Mouse (Mus musculus): ENCODE results near the gene Olfr1202.

The Olfr1202 gene

DNA sequence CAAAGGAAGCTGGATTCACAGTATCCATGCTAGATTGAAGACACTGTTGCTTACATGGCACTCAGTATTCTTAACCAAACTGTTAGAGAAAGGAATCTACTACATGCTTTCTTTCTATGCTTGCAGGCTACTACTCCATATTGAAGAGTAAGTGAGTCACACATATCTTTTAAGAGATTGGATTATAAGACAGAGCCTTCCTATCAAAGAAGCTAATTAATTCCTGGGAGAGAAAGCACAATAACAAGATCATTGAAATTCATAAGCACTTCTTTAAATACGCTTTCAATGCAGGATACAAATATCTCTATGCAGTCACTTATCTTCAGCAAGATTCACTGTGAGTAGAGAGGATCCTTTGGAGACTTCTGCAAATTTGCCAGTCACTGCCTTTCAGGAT is at the start of gene Olfr1202:
Olfr1202 (plus strand) TSS at position 301 of the 400 bp plus-strand sequence.
- no peak for DNase-seq

DNA sequence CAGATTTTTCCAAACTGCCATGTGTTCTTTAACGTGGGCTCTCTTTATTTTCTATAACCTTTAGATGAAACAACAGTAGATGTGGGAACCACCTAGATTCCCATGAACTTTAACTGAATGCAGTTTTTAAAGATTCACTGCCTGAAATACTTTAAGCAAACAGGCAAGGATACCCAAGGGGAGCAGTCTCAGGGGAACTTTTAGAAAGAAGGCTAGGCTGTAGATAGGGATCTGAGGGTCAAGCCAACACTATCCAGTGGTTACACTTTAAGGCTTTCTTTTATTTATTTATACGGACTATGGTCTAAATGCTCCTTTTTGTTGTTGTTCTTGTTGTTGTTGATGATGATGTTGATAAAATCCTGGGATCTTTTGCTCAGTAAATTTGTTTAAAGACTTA is 43.9 kb upstream of the Olfr1202 start, which contains the start of gene Olfr1200:
Olfr1200 (minus strand) TSS at position 101 of the 400 bp plus-strand sequence.
- no peak for DNase-seq

DNA sequence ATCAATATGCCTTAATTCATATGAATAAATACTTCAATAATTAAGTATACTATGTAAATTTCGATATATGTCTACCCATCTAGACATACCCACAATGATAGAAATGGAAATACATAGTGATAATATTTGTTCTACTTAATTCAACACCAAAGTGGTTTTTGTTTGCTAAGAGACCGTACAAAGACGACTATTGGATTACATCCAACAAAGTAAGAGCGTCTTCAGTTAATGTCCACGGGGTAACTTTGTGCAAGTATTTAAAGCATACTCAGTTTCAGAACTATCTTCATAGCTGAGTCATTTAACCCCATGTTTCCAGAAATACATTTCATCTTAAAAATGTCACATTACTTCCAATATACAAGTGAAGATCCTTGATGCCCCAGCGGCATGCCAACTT is 21.6 kb upstream of the Olfr1202 start, which contains the start of gene Olfr1201:
Olfr1201 (plus strand) TSS at position 301 of the 400 bp plus-strand sequence.
- no peak for DNase-seq

DNA sequence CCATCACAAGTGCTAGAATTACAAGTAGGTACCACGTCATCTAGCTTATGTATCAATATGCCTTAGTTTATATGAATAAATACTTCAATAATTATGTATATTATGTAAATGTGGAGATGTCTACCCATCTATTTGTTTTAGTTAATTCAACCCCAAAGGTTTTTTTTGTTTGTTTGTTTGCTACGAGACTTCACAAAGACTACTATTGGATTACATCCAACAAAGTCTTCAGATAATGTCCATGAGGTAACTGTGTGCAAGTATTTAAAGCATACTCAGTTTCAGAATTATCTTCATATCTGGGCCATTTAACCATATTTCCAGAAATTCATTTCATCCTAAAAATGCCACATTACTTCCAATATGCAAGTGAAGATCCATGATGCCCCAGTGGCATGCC is 15.1 kb downstream of the Olfr1202 start, which contains the start of gene Olfr1205:
Olfr1205 (plus strand) TSS at position 301 of the 400 bp plus-strand sequence.
- DNase-seq, result no peak

DNA sequence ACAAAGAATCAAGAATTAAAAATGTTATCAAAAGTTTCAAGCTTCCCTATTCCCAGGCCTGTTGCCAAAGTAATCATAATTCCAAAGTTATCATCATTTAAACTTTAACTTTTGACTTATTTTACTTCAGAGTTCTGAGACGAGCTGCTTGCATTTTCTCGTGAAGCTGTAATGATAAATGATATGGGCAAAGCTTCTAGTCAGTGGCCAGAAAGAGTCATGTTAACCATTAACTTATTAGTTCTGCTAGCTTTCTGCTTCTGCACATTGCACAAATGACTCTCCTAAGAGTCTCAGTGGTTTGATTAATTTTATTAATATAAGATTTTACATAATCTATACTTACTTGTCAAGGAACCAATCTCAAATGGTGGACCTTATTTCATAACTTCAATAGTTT is 24.2 kb downstream of the Olfr1202 start:
- DNase-seq, result no peak

DNA sequence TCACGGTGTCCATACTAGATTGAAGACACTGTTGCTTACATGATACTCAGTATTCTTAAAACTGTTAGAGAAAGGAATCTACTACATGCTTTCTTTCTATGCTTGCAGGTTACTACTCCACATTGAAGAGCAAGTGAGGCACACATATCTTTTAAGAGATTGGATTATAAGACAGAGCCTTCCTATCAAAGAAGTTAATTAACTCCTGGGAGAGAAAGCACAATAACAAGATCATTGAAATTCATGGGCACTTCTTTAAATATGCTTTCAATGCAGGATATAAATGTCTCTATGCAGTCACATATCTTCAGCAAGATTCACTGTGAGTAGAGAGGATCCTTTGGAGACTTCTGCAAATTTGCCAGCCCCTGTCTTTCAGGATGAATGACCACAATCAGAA is 34.7 kb downstream of the Olfr1202 start, which contains the start of gene Olfr1204:
Olfr1204 (plus strand) TSS at position 301 of the 400 bp plus-strand sequence.
- no peak for DNase-seq

DNA sequence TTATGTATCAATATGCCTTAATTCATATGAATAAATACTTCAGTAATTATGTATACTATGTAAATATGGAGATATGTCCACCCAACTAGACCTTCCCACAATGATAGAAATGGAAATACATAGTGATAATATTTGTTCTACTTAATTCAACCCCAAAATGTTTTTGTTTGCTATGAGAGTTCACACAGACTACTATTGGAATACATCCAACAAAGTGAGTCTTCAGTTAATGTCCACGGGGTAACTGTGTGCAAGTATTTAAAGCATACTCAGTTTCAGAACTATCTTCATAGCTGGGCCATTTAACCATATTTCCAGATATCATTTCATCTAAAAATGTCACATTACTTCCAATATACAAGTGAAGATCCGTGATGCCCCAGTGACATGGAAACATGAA is 48.6 kb downstream of the Olfr1202 start, which contains the start of gene Olfr1206:
Olfr1206 (plus strand) TSS at position 301 of the 400 bp plus-strand sequence.
- DNase-seq, result no peak

All from cerebellum, postnatal 36 days (tissue).